Mouse (Mus musculus): ENCODE measurements around the gene Atg10.

Atg10 gene

DNA sequence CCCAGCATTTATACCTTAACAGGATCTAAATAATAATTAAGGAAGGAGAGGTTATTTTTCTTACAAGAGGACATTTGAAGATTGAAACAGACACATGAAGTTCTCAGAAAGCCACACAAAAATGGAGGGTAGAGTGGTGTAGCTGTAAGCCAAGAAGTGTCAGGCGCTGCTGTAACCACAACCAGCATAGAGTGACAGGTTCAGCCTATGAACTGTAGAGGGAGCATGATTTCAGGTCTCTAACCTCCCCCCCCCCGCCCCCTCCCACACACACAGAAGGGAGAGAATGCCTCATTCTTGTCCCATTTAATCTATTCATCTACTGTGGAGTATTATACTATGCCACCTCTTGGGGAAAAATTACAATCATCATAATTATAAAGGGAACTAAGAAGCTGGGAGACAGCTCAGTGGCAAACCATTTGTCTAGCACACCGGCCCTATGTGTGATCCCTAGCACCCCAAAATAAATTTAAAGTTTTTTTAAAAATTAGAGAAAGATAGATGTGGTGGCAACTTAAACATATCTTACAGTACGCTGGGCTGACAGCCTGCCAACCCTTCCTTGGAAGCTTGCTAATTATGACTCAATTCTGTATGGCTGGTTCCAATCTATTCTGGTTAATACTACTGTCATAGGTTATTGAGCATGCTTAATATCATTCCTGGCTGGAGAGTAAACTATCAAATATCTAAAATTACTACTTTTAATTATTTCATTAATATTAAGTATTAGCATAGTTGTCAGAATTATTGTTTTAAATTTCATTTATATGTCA lies 68.2 kb downstream of the Atg10 start:
- in situ Hi-C loops (cut with MboI; ENCODE audit: low pct_unique_long_range_greater_than_20kb in 1 of 2, low sequenced_read_pairs in 2 of 2, unreplicated experiment in 1 of 2): no loop called here

DNA sequence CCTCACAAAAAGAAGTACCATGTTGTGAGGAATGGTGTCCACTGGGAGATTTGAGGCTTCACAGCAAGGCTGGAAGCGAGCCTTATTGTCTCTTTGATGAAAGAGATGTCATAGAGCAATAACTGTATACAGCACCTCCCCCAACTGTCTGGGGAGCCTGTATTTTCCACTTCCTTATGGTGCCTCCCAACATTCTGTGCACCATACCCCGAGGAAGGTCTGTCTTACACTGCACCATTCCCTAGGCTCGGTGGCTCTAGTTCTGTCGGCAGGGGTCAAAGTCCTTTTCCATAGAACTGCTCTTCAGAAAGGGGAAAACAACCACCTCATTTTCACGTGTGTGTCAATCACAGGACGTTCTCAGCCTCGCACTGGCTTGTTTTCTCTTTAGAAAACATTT lies 69.1 kb downstream of the Atg10 start:
- in situ Hi-C loops (cut with MboI; ENCODE audit: low pct_unique_long_range_greater_than_20kb in 1 of 2, low sequenced_read_pairs in 2 of 2, unreplicated experiment in 1 of 2): no loop called here

DNA sequence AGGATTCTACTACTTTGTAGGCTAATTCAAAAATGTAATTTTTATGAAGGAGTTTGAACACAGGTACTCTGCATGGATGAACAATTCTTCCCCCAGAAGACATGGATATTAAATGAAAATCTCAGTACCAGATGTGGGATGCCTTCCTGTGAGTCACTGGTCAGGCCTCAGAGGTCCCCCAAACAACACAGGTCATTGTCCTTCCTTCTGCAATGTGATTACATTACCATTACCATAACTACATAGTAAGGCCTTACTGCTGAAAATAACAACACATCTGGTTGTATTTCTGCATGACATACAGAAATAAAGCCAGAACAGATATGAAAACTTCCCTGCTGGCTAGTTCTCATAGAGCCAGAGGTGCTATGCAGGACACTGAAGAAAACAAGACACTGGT lies 87.4 kb downstream of the Atg10 start:
- in situ Hi-C loops (cut with MboI; ENCODE audit: low pct_unique_long_range_greater_than_20kb in 1 of 2, low sequenced_read_pairs in 2 of 2, unreplicated experiment in 1 of 2): no loop called here

DNA sequence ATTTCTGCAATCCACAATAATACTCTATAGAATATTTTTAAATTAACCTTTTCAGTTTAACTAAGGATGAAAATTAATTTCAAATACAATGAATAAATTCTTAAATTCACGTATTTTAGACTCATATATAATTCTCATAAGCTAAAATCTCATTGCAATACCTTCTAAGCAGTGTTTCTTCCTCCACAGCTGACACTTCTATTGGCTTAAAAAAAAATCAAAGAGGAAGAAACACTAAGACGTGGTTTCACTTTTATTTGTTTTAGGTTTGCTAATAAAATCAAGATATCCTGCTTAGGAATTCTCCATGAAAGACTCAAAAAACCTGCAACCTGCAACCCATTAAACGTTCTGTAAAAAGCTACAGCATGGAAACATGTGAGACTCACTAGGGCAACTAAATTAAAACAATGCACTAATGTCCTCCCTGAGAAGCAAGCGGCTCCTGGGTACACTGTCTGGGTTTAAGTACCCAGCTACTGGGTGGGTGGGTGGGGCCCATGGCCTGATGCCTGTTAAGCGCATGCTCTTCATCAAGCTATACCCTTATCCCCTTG lies 90.4 kb downstream of the Atg10 start:
- in situ Hi-C loops (cut with MboI; ENCODE audit: low pct_unique_long_range_greater_than_20kb in 1 of 2, low sequenced_read_pairs in 2 of 2, unreplicated experiment in 1 of 2): no loop called here

DNA sequence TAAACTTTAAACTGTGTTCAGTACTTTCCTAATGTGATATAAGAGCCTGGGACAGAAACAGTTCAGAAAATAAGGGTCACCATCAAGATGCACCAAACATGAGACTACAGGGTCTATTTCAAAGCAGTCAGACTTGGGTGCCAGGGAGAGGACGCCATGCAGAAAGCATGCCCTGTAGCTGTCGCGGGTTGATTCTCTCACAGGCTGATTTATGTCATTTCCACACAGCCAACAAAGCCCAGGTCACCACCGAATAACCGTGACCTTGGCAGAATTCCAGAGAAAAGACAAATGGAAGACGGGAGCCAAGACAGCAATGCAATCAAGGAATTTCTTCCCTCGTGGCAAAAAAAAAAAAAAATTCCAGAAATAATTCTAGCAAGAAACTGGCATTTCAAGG lies 94.7 kb downstream of the Atg10 start:
- in situ Hi-C loops (cut with MboI; ENCODE audit: low pct_unique_long_range_greater_than_20kb in 1 of 2, low sequenced_read_pairs in 2 of 2, unreplicated experiment in 1 of 2): no loop called here

DNA sequence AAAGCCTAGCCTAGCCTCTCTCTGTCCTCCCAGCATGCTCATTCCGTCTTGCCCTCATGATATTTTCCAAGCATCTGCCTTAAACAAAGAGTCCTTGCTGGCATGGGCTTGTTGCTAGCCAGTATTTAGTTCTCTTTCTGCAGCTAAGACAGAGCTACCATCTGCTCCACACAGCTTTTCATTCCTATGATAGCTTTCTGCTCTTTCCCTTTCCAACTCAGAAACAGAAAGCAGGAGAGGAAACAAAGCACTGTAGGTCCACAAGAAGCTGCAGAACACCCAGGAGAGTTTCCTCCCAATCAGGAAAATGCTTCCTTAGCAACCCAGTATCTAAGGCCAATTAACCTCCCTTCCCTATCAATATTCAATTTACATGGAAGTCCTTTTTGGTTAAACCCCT lies 95.2 kb downstream of the Atg10 start:
- in situ Hi-C loops (cut with MboI; ENCODE audit: low pct_unique_long_range_greater_than_20kb in 1 of 2, low sequenced_read_pairs in 2 of 2, unreplicated experiment in 1 of 2): no loop called here

DNA sequence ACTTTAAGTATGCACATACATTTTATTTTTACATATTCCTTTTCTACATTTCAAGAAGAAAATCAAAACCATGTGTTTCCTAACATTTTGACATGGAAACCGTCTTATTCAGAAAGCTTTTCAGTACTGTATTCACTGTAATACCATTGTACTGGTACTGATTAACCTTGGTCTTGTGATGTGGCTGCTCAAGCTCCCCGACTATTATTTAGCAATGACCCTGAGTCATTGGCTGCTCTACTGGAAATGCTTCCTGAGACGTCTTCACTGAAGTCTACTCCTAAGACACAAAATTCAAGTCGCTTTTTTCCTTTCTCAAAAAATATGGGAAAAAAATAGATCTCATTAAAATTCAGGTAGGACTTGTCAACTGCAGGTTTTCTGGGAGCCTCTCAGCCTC lies 105.6 kb downstream of the Atg10 start:
- in situ Hi-C loops (cut with MboI; ENCODE audit: low pct_unique_long_range_greater_than_20kb in 1 of 2, low sequenced_read_pairs in 2 of 2, unreplicated experiment in 1 of 2): no loop called here

DNA sequence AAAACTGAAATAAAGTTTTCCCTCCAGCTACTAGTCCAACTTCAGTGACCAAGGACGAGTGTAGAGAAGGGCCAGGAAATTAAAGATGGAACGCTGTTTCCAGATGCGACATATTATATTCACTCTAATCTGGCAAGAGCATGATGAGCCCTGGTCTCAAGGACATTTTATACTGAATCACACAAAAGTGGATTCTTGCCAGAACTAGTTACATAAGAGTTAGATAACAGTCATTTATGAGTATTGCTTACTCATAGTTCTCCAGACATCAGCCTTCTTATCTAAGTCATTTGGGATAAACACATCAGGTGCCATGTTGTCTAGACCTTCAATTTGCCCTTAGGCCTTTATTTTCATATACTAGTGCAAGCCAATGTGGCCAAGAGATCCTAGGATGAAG lies 108.9 kb downstream of the Atg10 start:
- in situ Hi-C loops (cut with MboI; ENCODE audit: low pct_unique_long_range_greater_than_20kb in 1 of 2, low sequenced_read_pairs in 2 of 2, unreplicated experiment in 1 of 2): no loop called here

DNA sequence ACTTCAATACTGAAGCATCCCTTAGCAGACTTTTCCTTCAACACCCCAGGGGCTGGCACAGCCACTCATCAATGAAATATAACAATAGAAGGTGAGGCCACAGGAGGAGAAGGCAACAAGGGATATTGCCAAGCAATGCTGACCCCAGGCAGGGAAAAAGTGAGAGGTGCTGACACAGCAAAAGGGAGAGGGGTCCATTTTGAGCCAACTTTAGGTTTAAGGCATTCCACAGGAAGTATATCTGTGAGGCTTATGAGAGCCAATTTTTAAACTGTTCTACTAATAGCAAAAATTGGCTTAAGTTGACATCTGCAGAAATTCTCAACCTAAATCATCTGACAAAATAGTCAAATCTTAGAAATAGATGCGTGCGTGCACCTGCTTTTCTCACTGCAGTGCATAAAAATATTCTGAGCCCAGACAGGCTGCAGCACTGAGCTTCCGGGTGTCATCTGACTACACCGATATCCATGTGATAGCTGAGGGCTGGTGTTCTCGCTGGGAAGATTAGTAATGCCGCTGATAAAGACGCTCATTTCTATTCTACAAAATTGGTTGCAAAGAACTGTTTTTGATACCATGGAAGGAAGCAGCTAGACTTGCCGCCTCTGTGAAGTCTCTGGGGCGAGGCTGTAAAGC lies 116.3 kb downstream of the Atg10 start:
- in situ Hi-C loops (cut with MboI; ENCODE audit: low pct_unique_long_range_greater_than_20kb in 1 of 2, low sequenced_read_pairs in 2 of 2, unreplicated experiment in 1 of 2): no loop called here

DNA sequence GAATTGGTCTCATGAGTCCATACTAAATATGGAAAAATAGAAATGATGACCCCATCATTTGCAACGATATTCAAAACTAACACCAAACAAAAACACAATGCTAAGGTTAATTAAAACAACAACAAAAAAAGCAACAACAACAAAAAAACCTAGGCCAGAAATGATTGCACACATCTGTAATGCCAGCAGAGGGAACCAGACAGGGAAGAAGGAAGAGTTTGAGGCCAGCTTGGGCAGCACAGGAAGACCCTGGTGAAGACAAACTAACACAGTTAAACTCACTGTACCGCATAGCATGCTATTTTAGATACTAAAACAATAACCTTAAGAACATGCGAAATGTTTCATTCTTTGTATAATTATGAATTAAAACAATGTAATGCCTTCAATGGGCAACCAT lies 121.5 kb downstream of the Atg10 start:
- in situ Hi-C loops (cut with MboI; ENCODE audit: low pct_unique_long_range_greater_than_20kb in 1 of 2, low sequenced_read_pairs in 2 of 2, unreplicated experiment in 1 of 2): no loop called here

DNA sequence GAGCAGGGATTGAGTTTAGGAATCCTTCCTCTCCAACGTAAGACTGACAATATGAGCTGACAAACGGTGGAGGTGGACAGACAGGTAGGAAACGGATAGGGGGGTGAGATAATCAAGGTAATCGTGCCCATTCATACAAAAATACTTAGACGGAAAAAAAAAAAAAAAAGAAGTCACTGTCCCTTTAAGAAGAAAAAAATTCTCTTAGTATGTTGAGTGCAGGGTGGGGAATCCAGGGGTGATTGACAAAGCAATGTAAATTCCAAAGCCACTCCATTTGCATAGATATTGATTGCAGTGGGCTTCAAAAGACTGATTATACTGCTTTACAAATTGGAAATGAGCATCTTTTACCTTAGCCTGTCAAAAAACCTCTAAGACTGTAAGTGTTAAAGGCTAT lies 123.4 kb downstream of the Atg10 start:
- in situ Hi-C loops (cut with MboI; ENCODE audit: low pct_unique_long_range_greater_than_20kb in 1 of 2, low sequenced_read_pairs in 2 of 2, unreplicated experiment in 1 of 2): no loop called here

DNA sequence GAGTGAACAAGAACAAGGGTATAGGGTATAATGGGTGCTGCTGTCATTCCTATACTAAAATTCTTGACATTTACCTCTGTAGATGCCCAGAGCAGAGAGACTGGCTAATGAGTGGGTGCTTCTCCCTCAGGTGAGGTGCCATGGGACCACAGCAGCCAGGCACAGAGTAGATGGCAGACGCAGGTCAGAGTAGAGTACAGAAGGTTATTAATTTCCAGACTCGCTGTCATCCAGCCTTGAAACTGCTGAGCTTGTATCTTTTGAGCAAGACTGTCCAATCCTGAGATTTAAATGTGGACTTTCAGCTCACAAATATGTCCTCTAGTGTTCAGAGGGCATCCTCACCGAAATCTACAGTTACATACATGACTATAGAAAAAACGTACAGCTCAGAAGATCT lies 128.9 kb downstream of the Atg10 start:
- in situ Hi-C loops (cut with MboI; ENCODE audit: low pct_unique_long_range_greater_than_20kb in 1 of 2, low sequenced_read_pairs in 2 of 2, unreplicated experiment in 1 of 2): no loop called here

DNA sequence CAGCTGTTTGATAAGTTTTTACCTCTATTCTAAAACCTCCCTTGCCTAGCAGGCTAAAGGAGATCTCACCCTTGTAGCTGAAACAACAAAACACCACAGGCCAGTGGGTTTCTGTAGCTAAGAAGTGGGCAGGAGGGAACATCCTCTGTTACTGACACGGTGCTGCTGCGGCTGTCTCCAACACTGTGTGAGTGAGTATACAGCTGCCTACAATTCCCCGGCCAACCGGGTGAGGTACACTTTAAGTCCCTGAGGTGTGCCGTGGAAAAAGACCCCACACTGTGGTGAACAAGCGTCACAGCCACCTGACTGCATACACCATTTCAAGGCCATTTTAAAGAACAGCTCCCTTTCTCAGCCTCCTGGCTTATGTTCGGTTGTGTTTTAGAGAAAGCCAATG lies 129.6 kb downstream of the Atg10 start:
- in situ Hi-C loops (cut with MboI; ENCODE audit: low pct_unique_long_range_greater_than_20kb in 1 of 2, low sequenced_read_pairs in 2 of 2, unreplicated experiment in 1 of 2): no loop called here

DNA sequence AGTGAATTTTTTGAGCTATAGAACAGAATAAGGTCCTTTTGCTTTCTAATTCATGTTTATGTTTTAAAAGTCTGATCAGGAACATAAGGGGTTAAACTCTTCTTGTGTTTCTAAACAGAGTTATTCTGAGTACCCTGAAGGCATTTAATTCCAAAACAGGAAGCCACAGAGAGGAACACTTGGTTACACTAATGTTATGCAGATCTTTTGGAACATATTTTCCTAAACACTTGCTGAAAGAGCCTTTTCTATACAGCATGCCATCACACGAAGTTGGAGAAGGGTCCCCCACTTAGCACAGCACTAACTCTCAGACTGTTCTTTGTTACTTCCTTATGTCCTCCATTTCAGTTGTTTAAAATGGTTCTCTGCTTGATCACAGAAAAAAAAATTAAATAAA lies 130.2 kb downstream of the Atg10 start:
- in situ Hi-C loops (cut with MboI; ENCODE audit: low pct_unique_long_range_greater_than_20kb in 1 of 2, low sequenced_read_pairs in 2 of 2, unreplicated experiment in 1 of 2): no loop called here

DNA sequence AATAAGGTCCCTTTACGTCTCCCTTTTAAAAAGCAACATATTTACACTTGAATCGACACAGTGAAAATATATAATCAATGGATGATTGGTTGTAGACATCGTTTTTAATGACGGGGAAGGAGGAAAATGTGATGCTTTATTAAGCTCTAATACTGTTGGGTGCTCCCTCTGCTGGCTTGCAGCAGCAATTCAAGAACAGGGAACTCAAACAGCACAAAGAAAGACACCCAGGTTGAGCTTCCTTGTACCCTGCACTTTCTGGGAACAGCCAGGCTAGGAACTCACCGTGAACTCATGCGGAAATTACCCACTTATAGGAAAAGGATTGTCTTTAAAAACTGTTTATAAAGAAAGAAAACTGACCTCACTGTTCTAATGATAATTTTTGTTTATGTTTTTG lies 130.6 kb downstream of the Atg10 start:
- in situ Hi-C loops (cut with MboI; ENCODE audit: low pct_unique_long_range_greater_than_20kb in 1 of 2, low sequenced_read_pairs in 2 of 2, unreplicated experiment in 1 of 2): no loop called here

DNA sequence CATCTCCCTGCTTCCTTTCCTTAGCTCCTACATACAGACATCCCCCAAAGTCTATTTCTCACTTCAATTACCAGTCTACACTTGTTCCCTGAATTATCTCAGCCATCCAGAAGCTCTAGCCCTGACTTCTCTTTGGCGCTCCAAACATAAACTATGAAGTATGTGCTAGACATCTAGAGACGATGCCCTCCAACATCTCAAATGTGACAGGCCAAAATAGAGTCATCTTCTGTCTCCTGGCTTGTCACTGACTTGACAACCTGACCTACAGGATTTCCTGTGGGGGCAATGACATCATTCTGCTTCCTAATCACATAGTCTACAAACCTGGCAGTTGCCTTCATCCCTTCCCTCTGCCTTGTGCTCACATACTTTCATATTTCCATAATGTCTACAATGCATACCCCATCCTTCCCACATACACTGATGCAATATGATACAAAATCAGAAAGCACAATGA lies 132.0 kb downstream of the Atg10 start:
- in situ Hi-C loops (cut with MboI; ENCODE audit: low pct_unique_long_range_greater_than_20kb in 1 of 2, low sequenced_read_pairs in 2 of 2, unreplicated experiment in 1 of 2): no loop called here

DNA sequence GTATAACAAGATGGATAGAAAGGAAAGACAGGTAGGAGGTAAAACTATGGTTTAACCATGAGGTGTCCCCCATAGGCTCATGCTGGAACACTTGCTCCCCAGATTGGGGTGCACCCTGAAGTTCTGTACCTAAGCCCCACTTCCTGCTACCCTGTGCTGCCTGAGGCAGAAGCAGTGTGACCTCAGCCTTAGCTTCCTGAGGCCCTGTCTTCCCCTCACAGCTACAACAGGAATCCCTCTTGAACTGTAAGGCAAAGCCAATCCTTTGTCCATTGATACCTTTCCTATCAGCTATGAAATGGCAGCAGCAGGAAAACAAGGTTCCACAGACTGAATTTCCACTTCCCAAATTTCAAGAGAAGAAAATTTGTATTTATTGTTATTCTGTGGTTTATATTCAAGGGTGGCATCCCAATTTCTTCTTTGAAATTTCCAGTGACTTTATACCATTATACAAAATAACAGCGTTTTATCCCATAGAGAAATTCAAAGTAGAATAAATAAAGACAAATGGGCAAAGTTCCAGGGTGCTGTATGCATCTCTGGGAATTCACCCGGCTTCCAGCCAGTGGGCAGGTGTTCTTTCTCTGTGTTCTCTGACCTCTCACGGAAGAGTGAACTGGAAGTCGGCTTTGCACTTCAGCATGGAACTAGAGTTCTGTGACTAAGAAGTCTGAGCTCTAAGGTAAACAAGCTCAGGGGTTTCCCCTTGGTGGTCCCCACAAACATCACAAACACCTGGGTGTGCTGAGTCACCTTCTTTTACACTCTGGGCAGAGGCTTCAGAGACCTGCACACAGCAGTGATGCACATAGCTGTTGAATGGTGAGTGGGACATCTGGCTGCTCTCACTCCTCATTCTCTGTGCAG lies 132.7 kb downstream of the Atg10 start:
- in situ Hi-C loops (cut with MboI; ENCODE audit: low pct_unique_long_range_greater_than_20kb in 1 of 2, low sequenced_read_pairs in 2 of 2, unreplicated experiment in 1 of 2): no loop called here

DNA sequence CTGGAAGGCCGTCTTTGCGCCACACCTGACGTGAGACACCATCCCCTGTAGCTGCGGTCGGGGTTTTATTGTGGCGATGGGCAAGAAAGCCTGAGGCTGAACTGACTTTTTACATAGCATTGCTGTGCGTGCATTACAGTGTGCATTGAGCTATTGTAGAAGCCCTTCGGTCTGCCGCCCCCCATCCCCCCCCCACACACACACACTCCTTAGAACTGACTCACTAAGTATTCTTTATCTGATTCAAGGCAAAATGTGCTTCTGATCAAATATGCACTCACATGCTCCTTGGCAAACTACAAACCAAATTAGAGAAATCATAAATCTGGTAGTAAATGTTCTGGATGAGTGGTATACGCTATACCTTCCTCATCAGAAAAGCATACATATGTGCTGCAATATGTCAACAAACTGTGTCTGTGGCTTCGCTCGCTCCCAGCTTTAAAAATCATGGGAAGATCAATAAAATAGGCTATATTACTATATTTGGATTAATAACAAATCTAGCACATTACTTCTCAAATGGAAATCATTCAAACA lies 137.3 kb downstream of the Atg10 start:
- in situ Hi-C loops (cut with MboI; ENCODE audit: low pct_unique_long_range_greater_than_20kb in 1 of 2, low sequenced_read_pairs in 2 of 2, unreplicated experiment in 1 of 2): no loop called here

DNA sequence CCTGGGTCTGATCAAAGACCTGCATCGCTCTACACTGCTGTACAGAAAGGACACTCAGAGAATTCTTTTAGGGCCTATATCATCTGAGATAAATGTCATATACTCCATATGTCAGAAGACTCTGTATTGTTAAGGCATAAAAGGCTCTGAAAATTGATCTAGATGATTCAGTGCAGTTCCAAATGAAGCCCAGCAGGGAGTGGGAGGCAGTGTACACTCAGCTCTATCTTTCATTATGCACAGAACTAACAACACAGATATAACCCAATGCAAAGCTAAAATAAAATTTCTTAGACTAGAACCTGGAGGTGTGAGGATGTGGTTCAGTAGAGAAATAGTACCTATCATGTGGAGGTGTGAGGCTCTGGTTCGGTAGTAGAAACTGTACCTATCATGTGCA lies 151.4 kb downstream of the Atg10 start:
- in situ Hi-C loops (cut with MboI; ENCODE audit: low pct_unique_long_range_greater_than_20kb in 1 of 2, low sequenced_read_pairs in 2 of 2, unreplicated experiment in 1 of 2): no loop called here

All from mouse embryonic stem cell (cell line).